Mouse (Mus musculus): ENCODE results near the gene 1700003E16Rik. TPM values are rescaled to one million over a fixed set of nuclear protein-coding genes. Genes with fewer than 3 reads are reported as not detected.
A peak's percentile ranks its signal among the peaks of the same experiment; 100 is the strongest.

Gene 1700003E16Rik
- polyA plus RNA-seq, 1 experiment from 2014 or later = 2.3 TPM

DNA sequence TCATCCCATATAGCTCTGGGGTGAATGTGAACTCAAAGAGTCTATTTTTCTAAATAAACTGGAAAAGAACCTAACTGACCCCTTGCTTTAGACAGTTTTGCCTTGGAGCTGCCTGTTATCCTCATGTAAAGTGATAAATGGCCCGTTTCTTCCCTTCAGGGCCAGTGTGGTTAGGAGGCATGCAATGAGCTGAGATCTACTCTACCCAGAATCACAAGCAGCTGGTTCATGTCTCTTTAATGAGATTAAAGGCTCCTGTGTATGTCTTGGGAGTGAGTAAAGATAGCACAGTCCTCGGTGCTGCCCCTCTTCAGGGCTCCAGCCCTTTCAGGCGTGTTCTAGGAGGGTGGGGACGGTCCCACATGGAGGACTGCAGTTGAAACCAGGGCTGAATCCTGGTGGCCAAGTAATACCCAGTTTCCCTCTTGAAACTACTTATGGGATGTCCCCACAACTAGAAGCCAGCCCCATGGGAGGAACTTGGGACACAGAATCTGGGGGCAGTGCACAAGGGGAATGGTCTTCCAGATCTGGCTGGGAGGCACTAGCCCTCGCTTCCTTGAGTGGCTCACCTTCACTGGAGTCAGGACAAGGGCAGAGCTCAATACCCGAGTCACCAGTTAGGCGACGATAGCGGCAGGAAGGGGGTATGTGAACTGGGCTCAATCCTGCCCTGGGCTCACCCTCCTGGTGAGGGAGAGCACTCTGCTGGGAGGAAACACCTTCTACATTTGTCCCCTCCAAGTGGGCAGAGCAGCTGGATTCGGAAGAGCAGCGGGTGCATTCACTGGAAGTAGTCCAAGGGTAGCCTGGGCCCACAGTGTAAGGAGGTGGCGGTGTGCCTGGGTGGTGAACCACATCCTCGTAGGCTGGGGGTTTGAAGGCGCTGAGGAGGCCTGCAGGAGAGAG lies 37.1 kb upstream of the 1700003E16Rik start:
- H3K4me1 ChIP-seq = peaks cover 55% of the 10 kb centered on the region
- H3K27ac ChIP-seq = no peak overlapping the region
- no peak overlapping the region for H3K4me3 ChIP-seq (replicated peaks)
- WGBS = 75% methylated on average over 14 of the region's 14 CpGs
- no peak overlapping the region for H3K4me2 ChIP-seq
- H3K9ac ChIP-seq = no peak overlapping the region
- no peaks in the 10 kb centered on the region for H3K27me3 ChIP-seq (replicated peaks)
- no peaks in the 10 kb centered on the region for H3K9me3 ChIP-seq
- peaks cover 18% of the 10 kb centered on the region for H3K36me3 ChIP-seq
- ATAC-seq (ENCODE audit: insufficient read depth, low FRiP score, low read depth) = no peak

DNA sequence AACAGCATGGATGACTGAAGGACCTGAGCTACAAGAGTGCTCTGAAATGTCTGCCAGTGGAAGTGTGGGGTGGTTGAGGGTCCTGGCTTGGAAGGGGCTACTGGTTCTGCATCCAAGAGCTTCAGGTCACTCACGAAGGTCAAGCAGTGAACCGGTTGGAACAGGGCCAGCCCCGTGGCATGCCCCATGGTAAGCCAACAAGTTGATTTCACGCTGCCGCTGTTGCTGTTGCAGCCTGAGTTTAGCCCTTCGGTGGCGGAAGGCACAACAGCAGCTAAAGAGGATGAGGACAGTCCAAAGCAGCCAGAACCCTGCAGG lies 36.5 kb upstream of the 1700003E16Rik start:
- no peak overlapping the region for H3K27ac ChIP-seq
- H3K4me1 ChIP-seq = peaks cover 57% of the 10 kb centered on the region
- no peak overlapping the region; the same call in 1 of the 2 replicates for H3K4me3 ChIP-seq (replicated peaks)

DNA sequence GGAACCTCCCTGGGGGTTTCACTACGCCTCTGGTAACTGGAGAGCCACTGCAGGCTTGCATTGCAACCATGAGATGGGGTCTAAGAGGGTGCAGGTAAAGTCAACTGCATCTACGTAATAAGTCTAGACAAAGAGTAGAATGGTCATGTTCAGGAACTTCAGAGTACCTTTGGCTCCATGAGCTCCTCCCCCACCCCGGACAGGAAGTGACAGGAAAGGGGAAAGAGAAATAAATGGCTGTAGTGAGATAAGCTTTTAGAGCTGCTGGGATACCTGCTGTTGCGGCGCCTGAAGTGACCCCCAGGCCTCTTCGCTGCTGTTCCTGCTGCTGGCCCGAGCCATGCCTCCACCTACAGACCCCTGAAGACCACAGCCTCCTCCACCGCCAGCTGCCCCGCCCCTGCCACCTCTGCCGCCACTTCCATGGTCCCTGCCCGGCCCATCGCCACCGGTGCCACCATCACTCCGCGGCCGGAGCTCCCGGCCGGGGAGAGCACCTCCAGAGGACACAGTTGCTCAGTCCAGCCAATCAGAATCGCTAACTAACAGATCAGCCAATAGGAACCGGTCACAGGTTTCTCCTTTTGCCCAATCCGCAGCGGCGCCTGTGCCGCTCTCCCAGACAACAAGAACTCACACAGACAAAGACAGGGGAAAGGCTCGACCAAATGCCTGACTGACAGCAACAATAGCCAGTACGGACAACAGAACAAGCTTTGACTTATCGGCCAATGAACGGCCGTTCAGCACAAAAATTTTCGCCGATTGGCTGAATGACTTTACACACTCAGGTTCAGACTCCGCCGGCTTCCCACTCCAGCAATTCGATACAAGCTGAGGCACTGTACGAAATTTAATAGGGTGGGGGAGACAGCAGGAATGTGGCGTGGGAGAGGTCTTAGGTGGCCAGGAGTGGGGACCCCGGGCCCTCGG lies 35.0 kb upstream of the 1700003E16Rik start, which contains the start of gene Wbp1:
TSS of gene Wbp1 (minus strand) at position 630 of the 933 bp plus-strand sequence.
- WGBS = under 1% methylated on average over 38 of the region's 38 CpGs
- ATAC-seq (ENCODE audit: insufficient read depth, low FRiP score, low read depth) = peak; percentile 95
- no peaks in the 10 kb centered on the region for H3K9me3 ChIP-seq
- peak within 1 kb of the TSS; percentile 98 for H3K27ac ChIP-seq
- H3K4me3 ChIP-seq (replicated peaks) = peak within 1 kb of the TSS; percentile 59
- H3K9ac ChIP-seq = peak within 1 kb of the TSS; percentile 75
- no peaks in the 10 kb centered on the region for H3K27me3 ChIP-seq (replicated peaks)
- peaks cover 18% of the 10 kb centered on the region for H3K36me3 ChIP-seq
- peak within 1 kb of the TSS; percentile 97 for H3K4me2 ChIP-seq
- peaks cover 53% of the 10 kb centered on the region for H3K4me1 ChIP-seq

More for the DNA sequence above, 36.5 kb upstream of the 1700003E16Rik start:
- Histone ChIP-seq H3K4me2 (peak overlapping the region; percentile 97; the same call in 1 of the 2 replicates), H3K9ac (no peak overlapping the region), H3K36me3 (peaks cover 18% of the 10 kb centered on the region), H3K27me3 (replicated peaks) (no peaks in the 10 kb centered on the region), H3K9me3 (no peaks in the 10 kb centered on the region)
- ATAC-seq (ENCODE audit: insufficient read depth, low FRiP score, low read depth) = no peak
- WGBS = 78% methylated on average over 7 of the region's 7 CpGs

DNA sequence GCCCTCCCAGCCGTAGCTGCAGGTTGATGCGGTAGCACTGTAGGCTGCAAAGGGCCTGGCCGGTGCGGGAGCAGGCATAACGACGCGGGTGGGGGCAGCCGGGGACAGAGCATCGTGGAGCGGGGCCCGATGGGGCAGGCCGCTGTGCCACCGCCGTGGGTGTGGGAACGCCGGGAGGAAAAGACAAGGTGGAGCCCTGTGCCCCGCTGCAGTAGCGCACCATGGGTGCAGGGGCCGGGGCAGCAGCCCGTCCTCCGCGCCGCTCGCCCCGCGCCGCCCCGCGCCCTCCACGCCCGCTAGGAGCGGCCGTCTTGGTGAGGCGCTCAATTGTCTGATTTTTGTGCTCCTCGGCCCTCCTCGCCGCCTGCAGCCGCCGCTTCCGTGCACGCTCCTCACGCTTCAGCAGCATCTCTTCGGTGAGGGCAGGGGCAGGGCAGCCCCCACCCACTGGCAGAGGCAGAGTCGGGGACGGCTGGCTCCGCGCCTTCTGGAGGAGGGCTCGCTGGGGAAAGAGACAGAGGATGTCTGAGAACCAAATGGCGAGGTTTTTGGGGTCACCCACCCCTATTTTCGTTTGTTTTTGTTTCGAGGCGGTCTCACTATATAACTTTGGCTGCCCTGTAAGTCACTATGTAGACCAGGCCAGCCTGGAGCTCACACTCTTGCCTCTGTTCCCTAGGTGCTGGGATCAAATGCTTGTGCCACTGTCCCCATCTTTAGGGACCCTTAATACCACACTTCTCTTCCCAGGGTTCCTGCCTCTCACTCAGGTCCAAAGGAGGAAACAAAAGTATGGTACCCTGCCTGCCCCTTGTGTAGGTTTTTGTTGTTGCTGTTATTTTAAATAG lies 34.1 kb upstream of the 1700003E16Rik start:
- no peak for ATAC-seq (ENCODE audit: insufficient read depth, low FRiP score, low read depth)
- Histone ChIP-seq H3K4me1 (peaks cover 45% of the 10 kb centered on the region), H3K4me2 (peak overlapping the region; percentile 97), H3K36me3 (peaks cover 13% of the 10 kb centered on the region), H3K27me3 (replicated peaks) (no peaks in the 10 kb centered on the region), H3K9me3 (no peaks in the 10 kb centered on the region), H3K4me3 (replicated peaks) (peak overlapping the region; percentile 59), H3K27ac (peak overlapping the region; percentile 98), H3K9ac (peak overlapping the region; percentile 75)
- under 1% methylated on average over 50 of the region's 52 CpGs for WGBS

DNA sequence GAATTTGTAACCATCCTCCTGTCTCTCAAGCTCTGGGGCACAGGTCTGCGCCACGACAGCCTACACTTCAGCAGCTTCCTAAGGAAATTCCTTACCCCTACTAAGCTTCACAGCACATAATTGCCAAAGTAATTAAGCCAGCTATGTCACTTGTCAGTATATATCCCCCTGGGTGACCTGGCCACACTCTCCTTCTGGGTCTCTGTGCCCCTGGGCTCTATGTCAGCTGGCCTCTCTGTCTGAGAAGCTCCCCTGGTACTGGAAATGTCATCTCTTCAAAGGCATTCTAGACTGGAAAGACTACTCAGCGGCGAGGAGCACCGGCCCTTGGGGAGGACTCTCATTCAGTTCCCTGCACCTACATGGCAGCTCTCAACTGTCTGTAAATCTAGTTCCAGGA lies 33.2 kb upstream of the 1700003E16Rik start:
- Histone ChIP-seq H3K4me3 (replicated peaks) (peak overlapping the region; percentile 59; the same call in 1 of the 2 replicates), H3K4me1 (peaks cover 45% of the 10 kb centered on the region), H3K4me2 (peak overlapping the region; percentile 97), H3K27me3 (replicated peaks) (no peaks in the 10 kb centered on the region), H3K36me3 (peaks cover 9% of the 10 kb centered on the region), H3K27ac (peak overlapping the region; percentile 98; the same call in 1 of the 2 replicates), H3K9me3 (no peaks in the 10 kb centered on the region), H3K9ac (no peak overlapping the region)
- no peak for ATAC-seq (ENCODE audit: insufficient read depth, low FRiP score, low read depth)
- WGBS = 79% methylated on average over 5 of the region's 5 CpGs

DNA sequence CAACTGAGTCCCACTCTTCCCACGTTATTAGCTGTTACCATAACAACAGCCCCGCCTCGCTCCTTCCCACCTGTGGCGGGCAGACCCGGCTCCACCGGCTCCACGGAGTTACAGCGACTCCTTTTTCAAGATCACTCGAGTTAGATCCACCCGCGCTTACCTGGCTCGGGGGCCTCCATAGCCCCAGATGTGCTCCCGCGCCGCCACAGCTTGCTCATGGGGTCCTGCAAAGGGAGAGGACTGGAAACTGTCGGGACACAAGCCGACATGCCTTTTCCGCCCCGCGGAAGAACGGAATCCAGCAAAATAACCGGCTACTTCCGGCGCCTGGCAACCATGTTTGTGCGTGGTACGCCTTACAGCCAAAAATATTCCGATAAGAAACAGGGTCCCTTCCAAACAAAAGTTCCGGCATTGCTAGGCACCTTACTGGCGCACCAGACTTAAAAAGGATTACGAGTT lies 31.3 kb upstream of the 1700003E16Rik start:
- 0 out of 2 replicates have a peak, but pooled peaks have one; percentile 3 for ATAC-seq (ENCODE audit: insufficient read depth, low FRiP score, low read depth)
- Histone ChIP-seq H3K9ac (peak overlapping the region; percentile 60), H3K4me3 (replicated peaks) (peak overlapping the region; percentile 71), H3K36me3 (no peaks in the 10 kb centered on the region; the same call in 1 of the 2 replicates), H3K9me3 (no peaks in the 10 kb centered on the region), H3K4me1 (peaks cover 32% of the 10 kb centered on the region), H3K27me3 (replicated peaks) (no peaks in the 10 kb centered on the region), H3K27ac (peak overlapping the region; percentile 75), H3K4me2 (peak overlapping the region; percentile 89)
- WGBS = under 1% methylated on average over 30 of the region's 30 CpGs

DNA sequence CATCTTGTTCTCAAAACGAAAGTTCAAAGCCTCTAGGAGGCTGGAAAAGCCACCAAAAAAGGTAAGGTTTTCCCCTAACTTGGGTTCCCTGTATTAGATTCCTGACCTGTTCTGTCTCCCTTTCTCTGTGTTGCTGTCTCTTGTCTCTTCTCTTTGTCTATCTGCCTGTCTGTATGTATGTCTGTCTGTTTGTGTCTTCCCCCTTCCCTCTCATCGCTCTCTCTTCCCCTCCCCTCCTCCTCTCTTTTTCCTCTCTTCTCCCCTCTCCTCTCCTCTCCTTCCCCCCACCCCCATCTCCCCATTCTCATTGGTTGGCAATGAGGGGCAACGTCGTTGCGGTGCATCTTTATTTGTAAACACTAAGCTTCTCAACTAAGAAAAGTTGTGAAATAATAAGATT lies 30.9 kb upstream of the 1700003E16Rik start, which contains the start of gene Ino80b:
TSS of gene Ino80b (minus strand) at position 101 of the 400 bp plus-strand sequence.
- Histone ChIP-seq H3K4me1 (peaks cover 28% of the 10 kb centered on the region), H3K27ac (peak within 1 kb of the TSS; percentile 75), H3K4me2 (peak within 1 kb of the TSS; percentile 89), H3K9me3 (no peaks in the 10 kb centered on the region), H3K27me3 (replicated peaks) (no peaks in the 10 kb centered on the region), H3K9ac (peak within 1 kb of the TSS; percentile 60), H3K4me3 (replicated peaks) (peak within 1 kb of the TSS; percentile 71), H3K36me3 (no peaks in the 10 kb centered on the region)
- ATAC-seq (ENCODE audit: insufficient read depth, low FRiP score, low read depth) = no peak
- 22% methylated on average over 5 of the region's 5 CpGs for WGBS

DNA sequence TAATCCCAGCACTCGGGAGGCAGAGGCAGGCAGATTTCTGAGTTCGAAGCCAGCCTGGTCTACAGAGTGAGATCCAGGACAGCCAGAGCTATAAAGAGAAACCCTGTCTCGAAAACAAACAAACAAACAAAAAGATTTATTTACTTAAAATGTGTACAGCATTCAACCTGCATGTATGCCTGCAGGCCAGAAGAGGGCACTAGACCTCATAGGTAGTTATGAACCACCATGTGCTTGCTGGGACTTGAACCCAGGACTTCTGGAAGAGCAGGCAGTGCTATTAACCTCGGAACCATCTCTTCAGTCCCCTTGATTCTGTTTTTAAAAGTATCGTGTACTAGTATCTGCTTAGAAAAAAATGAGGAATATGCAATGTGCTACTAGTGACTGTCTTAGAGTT lies 28.8 kb upstream of the 1700003E16Rik start:
- Histone ChIP-seq H3K27me3 (replicated peaks) (no peaks in the 10 kb centered on the region), H3K36me3 (no peaks in the 10 kb centered on the region), H3K27ac (no peak overlapping the region), H3K9me3 (no peaks in the 10 kb centered on the region), H3K4me3 (replicated peaks) (no peak overlapping the region), H3K9ac (no peak overlapping the region), H3K4me2 (no peak overlapping the region), H3K4me1 (peaks cover 33% of the 10 kb centered on the region)
- 93% methylated on average over 5 of the region's 5 CpGs for WGBS
- ATAC-seq (ENCODE audit: insufficient read depth, low FRiP score, low read depth) = no peak

DNA sequence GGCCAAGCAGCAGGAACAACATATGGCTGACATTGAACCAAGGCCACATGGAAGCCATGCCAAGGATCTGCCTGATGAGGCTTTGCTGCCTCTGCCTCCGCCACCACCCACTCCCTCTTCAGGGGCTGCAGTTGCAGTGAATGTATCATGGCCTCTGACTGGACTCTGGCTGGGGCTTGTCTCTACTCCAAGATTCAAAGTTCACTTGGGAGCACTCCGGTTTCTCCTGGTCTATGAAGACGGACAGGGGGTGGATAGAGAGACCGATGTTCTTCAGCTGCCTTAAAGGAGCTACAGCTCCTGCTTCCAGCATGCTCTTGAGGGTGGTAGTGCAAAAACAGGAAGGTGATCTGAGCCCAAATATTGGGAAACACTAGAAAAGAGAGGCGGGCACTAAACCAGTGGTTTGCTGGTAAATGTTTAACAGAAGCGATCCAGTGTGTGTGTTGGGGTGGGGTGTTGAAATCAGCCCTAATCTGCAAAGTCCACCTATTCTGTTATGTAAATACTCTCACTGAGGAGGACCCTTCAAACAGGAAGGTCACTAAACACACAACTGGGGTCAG lies 24.7 kb upstream of the 1700003E16Rik start:
- Histone ChIP-seq H3K36me3 (no peaks in the 10 kb centered on the region), H3K9me3 (no peaks in the 10 kb centered on the region), H3K4me3 (replicated peaks) (no peak overlapping the region), H3K4me1 (peaks cover 33% of the 10 kb centered on the region), H3K27me3 (replicated peaks) (no peaks in the 10 kb centered on the region), H3K9ac (no peak overlapping the region), H3K4me2 (0 out of 2 replicates have a peak overlapping the region, but pooled peaks have one; percentile 6), H3K27ac (peak overlapping the region; percentile 82)
- 46% methylated on average over 6 of the region's 6 CpGs for WGBS
- peak; percentile 69 for ATAC-seq (ENCODE audit: insufficient read depth, low FRiP score, low read depth)

DNA sequence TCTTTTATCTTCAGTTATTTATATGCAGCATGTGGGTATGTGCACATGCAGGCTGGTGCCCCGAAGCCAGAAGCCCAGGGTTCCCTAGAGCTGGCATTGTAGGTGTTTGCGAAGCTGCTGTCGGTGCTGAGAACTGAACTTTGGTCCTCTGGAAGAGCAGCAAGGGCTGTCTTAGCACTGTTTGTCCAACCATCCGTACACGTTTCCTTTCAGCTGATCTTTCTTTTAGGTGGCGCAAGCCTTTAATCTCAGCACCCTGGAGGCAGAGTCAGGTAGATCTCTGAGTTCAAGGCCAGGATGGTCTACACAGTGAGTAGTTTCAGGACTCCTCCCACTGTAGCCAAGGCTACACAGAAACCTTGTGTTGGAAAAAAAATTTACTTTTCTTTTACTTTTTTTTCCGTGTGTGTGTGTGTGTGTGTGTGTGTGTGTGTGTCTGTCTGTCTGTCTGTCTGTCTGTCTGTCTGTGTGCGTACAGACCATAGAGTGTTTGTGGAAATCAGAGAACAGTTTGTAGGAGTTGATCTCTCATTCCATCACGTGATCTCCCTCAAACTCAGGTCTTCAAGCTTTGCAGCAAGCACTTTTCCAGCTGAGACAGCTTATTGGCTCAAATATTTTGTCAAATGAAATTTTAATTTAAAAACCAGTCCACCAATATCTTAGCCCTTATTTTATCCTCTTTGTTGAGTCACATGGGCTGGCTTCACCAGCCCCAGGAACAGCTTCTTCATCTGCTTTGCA lies 23.9 kb upstream of the 1700003E16Rik start:
- Histone ChIP-seq H3K4me3 (replicated peaks) (no peak overlapping the region), H3K4me1 (peaks cover 33% of the 10 kb centered on the region), H3K36me3 (no peaks in the 10 kb centered on the region), H3K27me3 (replicated peaks) (no peaks in the 10 kb centered on the region), H3K4me2 (no peak overlapping the region), H3K27ac (peak overlapping the region; percentile 82), H3K9ac (no peak overlapping the region), H3K9me3 (no peaks in the 10 kb centered on the region)
- ATAC-seq (ENCODE audit: insufficient read depth, low FRiP score, low read depth) = no peak
- 71% methylated on average over 9 of the region's 9 CpGs for WGBS
